Mouse (Mus musculus) MEL (cell line): ENCODE results near the gene Hsd17b2.

ENCODE experiments used
- CHD2 ChIP-seq: IDR thresholded peaks from 2 replicates; pipeline ENCODE4 v1.6.1; 2011; ENCODE audit warnings: low read length, improper control_type of control experiment
- CTCF ChIP-seq, 3 experiments: IDR thresholded peaks in 2 of 3; conservative IDR thresholded peaks in 1 of 3; 2 replicates each; pipeline ENCODE4 v1.5.1; 2011 to 2012; ENCODE audit warnings: low read length in 3 of 3, low read depth in 2 of 3, mild to moderate bottlenecking in 2 of 3, improper control_type of control experiment in 1 of 3, inconsistent platforms in 1 of 3, mixed read lengths in 1 of 3, moderate library complexity in 1 of 3; ENCODE audit not compliant: control insufficient read depth in 1 of 3, insufficient read depth in 1 of 3, poor library complexity in 1 of 3, severe bottlenecking in 1 of 3
- EP300 ChIP-seq, 2 experiments: IDR thresholded peaks; 2 replicates each; pipeline ENCODE4 v1.6.1; 2011; ENCODE audit warnings: improper control_type of control experiment in 2 of 2, low read length in 2 of 2, low read depth in 1 of 2, mild to moderate bottlenecking in 1 of 2
- ETS1 ChIP-seq: IDR thresholded peaks from 2 replicates; pipeline ENCODE4 v1.6.1; 2012; ENCODE audit warnings: low read depth, mild to moderate bottlenecking, inconsistent platforms, low read length, improper control_type of control experiment, moderate library complexity
- GATA1 ChIP-seq: IDR thresholded peaks from 2 replicates; pipeline ENCODE4 v1.6.1; 2011; ENCODE audit warnings: low read depth, low read length, improper control_type of control experiment
- HCFC1 ChIP-seq: IDR thresholded peaks from 2 replicates; pipeline ENCODE4 v1.6.1; 2012; ENCODE audit warnings: low read depth, mild to moderate bottlenecking, inconsistent platforms, low read length, improper control_type of control experiment, moderate library complexity
- MAFK ChIP-seq: IDR thresholded peaks from 2 replicates; pipeline ENCODE4 v1.6.1; 2011; ENCODE audit warnings: low read depth, mild to moderate bottlenecking, low read length, improper control_type of control experiment, borderline replicate concordance
- POLR2A ChIP-seq, 2 experiments: IDR thresholded peaks; 2 replicates each; pipeline ENCODE4 v1.6.1; 2011 to 2012; ENCODE audit warnings: low read length in 2 of 2, mild to moderate bottlenecking in 2 of 2, control low read depth in 1 of 2, improper control_type of control experiment in 1 of 2, low read depth in 1 of 2, moderate library complexity in 1 of 2; ENCODE audit not compliant: control insufficient read depth in 1 of 2, insufficient read depth in 1 of 2, poor library complexity in 1 of 2
- RAD21 ChIP-seq: IDR thresholded peaks from 2 replicates; pipeline ENCODE4 v1.6.1; 2011; ENCODE audit warnings: mild to moderate bottlenecking, low read depth, low read length, improper control_type of control experiment
- RCOR1 ChIP-seq: IDR thresholded peaks from 2 replicates; pipeline ENCODE4 v1.6.1; 2012; ENCODE audit warnings: low read depth, mild to moderate bottlenecking, inconsistent platforms, low read length, improper control_type of control experiment
- USF2 ChIP-seq, 2 experiments: IDR thresholded peaks; 2 replicates each; pipeline ENCODE4 v1.6.1; 2011 to 2012; ENCODE audit warnings: improper control_type of control experiment in 2 of 2, low read length in 2 of 2, borderline replicate concordance in 1 of 2, inconsistent platforms in 1 of 2, low read depth in 1 of 2, mild to moderate bottlenecking in 1 of 2; ENCODE audit not compliant: insufficient read depth in 1 of 2
- ZC3H11A ChIP-seq: IDR thresholded peaks from 2 replicates; pipeline ENCODE4 v1.6.1; 2012; ENCODE audit warnings: low read depth, mild to moderate bottlenecking, inconsistent platforms, low read length, improper control_type of control experiment
- ZKSCAN1 ChIP-seq: IDR thresholded peaks from 2 replicates; pipeline ENCODE4 v1.6.1; 2012; ENCODE audit warnings: low read depth, mild to moderate bottlenecking, inconsistent platforms, low read length, improper control_type of control experiment, moderate library complexity

DNA sequence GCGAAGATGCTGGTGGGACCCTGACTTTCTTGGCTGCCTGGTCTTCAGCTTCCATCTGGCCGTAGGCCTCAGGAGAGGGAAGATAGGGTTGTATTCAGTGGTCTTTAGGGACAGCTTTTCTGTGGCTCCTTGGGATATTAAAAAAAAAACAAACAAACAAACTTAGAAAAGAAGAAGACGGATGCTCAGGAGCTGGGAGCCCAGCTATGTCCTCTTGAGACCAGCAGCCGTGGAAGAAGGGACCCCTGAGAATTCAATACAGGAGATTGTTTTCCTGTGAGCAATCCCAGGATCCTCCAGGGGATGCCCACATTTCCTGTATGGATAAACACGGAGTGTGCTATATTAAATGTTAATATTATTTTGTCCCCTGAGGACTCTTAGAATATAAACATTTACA is 26.5 kb upstream of the Hsd17b2 start:
- TF ChIP-seq CTCF (IDR thresholded peaks at IDR 0.05 in 2 of 3, conservative IDR thresholded peaks at IDR 0.05 in 1 of 3; ENCODE audit: control insufficient read depth in 1 of 3, insufficient read depth in 1 of 3, low read depth in 2 of 3, low read length in 3 of 3, poor library complexity in 1 of 3, severe bottlenecking in 1 of 3) (no peak), RCOR1 (no peak), ZC3H11A (no peak), ETS1 (no peak), EP300 (IDR thresholded peaks at IDR 0.05; ENCODE audit: low read depth in 1 of 2, low read length in 2 of 2) (no peak), POLR2A (IDR thresholded peaks at IDR 0.05; ENCODE audit: control insufficient read depth in 1 of 2, insufficient read depth in 1 of 2, low read depth in 1 of 2, low read length in 2 of 2, poor library complexity in 1 of 2) (no peak), ZKSCAN1 (no peak), USF2 (IDR thresholded peaks at IDR 0.05; ENCODE audit: borderline replicate concordance in 1 of 2, insufficient read depth in 1 of 2, low read depth in 1 of 2, low read length in 2 of 2) (no peak), GATA1 (no peak), MAFK (no peak), HCFC1 (no peak), RAD21 (no peak), CHD2 (no peak)
